Mouse (Mus musculus) granulocyte monocyte progenitor cell, adult 5-6 weeks (primary cell): ENCODE results near the gene Vars. TPM values are rescaled to one million over a fixed set of nuclear protein-coding genes. Genes with fewer than 3 reads are reported as not detected.
"Not testable (repeated sequence)": the region's sequence is repeated elsewhere in the genome, so short reads cannot be mapped to it uniquely, and the experiment has no call there.

Source experiments
- ATAC-seq: replicated peaks from 2 replicates; pipeline ENCODE4 v1.8.0; 2016; ENCODE audit warnings: mild to moderate bottlenecking, moderate TSS enrichment, inconsistent platforms; ENCODE audit not compliant: poor library complexity, severe bottlenecking
- total RNA-seq, 2 experiments: library from RNA; stranded (forward) in 1 of 2; stranded (reverse) in 1 of 2; fragments of 200-712, 200-1000 nt in 1 of 2; fragments of >200 nt in 1 of 2; fragmentation: Nextera tagmentation in 1 of 2; gene quantifications; 2 replicates each; pipeline ENCODE4 v1.2.3; 2014 to 2017

Gene Vars
- total RNA-seq (2014; fragmentation: Nextera tagmentation) (75.6 and 150 TPM in 2 replicates), total RNA-seq (2017) (174 and 181 TPM in 2 replicates)

- peak; percentile 50 for ATAC-seq
These were observed at the start of gene Vars for GRCm38 (mm10) chr17:35000717-35001451. Vars (plus strand) TSS chr17:35000987.

DNA sequence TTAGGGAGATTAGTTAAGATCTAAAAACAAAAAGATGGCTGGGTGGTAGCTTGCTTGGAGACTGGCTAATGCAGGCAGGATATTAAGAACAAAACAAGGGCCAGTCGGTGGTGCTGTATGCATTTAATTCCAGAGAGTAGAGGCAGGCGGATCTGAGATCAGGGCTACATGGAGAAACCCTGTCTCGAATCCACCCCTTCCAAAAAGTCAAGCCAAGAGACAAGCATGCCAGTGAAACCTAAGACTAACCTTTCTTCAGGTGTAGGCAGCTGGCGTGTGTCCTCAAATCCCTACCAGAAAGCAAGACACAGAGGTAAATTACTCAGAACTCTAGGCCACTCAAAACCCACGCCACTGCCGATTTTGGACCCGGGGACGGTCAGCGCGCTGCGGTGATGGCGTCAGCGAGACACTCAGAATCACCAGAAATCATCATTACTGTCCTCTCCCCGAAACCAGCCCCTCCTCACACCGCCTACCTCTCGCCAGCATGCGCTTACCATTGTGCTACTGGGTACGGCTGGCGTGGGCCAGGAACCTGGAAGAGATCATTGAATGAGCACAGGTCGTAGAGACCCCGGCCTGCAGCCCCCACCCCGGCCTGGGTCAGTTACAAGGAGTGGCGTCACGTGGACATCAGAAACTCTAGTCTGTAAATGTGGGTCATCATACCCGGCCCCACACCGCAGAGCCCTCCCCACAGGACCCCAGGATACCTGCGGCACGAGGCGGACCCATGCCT lies 49.0 kb upstream of the Vars start:
- ATAC-seq, result no peak; the same call in 1 of the 2 replicates

GRCm38 (mm10) chr17:34952378-34953040 lies 48.3 kb upstream of the Vars start:
- peak; percentile 81 for ATAC-seq

GRCm38 (mm10) chr17:34953258-34953657 lies 47.5 kb upstream of the Vars start:
- no peak for ATAC-seq

GRCm38 (mm10) chr17:34953904-34954303 lies 46.9 kb upstream of the Vars start:
- ATAC-seq, result no peak

DNA sequence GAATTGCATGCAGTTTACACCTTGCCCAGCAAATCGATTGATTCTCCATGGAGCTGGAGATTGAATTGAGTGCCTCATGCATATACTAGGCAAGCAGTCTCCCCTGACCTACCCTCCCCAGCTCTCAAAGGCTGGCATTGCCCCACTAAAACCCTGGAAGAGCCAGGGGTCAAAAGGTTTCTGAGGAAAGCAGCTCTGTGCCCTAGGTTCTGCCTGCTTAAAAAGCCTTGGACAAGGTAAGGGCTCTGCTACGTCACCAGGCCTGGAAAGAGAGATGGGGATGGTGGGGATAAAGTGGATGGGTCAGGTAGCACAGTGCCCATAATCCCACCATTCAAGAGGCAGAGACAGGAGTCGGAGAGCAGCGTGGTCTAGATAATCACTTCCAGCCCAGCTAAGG lies 46.0 kb upstream of the Vars start:
- ATAC-seq, result no peak

GRCm38 (mm10) chr17:34955884-34956283 lies 44.9 kb upstream of the Vars start:
- ATAC-seq, result no peak

DNA sequence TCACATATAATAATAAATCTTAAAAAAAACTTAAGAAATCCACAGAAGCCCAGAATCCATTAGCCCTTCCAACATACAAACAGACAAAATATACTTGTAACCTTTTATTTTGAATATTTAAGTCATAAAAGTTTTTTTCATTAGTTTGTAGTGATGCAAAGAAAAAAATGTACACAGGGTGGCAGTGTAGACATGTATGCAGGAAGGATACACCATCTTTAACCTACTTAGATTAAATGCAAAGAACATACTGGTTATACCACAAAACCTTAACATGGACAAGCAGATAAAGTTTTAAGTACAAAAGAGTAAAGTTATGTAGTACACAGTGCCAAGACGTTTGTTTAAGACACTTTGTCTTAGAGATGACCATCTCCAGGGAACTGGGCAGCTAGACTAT lies 44.4 kb upstream of the Vars start:
- ATAC-seq, result no peak

DNA sequence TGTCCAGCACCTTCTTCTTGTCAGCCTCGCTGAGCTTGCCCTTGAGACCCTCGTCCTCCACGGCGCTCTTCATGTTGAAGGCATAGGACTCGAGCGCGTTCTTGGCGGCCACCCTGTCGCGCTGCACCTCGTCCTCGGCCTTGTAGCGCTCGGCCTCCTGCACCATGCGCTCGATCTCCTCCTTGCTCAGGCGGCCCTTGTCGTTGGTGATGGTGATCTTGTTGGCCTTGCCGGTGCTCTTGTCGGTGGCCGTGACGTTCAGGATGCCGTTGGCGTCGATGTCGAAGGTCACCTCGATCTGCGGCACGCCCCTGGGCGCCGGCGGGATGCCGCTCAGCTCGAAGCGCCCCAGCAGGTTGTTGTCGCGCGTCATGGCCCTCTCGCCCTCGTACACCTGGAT lies 43.5 kb upstream of the Vars start:
- ATAC-seq, result not testable (repeated sequence)

- ATAC-seq, result not testable (repeated sequence)
These were observed 42.8 kb upstream of the Vars start for GRCm38 (mm10) chr17:34957966-34958365.

- ATAC-seq, result not testable (repeated sequence)
These were observed 42.1 kb upstream of the Vars start for GRCm38 (mm10) chr17:34958734-34959129.

GRCm38 (mm10) chr17:34959130-34959778 lies 41.5 kb upstream of the Vars start, which contains the start of gene Hspa1b:
Hspa1b (minus strand) TSS chr17:34959238.
- ATAC-seq, result peak; percentile 83

GRCm38 (mm10) chr17:34959881-34960515 lies 40.8 kb upstream of the Vars start:
- ATAC-seq, result no peak

- no peak for ATAC-seq
These were observed 39.9 kb upstream of the Vars start for GRCm38 (mm10) chr17:34960702-34961493.

DNA sequence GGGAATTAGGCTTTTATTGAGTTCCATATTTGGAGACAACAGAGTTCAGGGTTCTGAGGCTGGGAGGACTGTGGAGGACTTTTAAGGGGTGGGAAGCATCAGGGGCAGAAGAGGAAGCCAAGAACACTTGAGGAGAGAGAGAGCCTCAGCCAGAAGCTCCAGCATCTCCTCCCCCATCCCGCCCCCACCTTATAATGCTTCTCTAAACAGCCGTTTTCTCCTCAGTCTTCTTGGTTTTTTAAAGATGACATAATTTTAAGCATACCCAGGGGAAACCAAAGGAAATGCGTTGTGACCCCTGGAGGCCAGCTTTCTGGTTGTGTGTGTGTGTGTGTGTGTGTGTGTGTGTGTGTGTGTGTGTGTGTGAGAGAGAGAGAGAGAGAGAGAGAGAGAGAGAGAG lies 38.7 kb upstream of the Vars start:
- ATAC-seq, result no peak

DNA sequence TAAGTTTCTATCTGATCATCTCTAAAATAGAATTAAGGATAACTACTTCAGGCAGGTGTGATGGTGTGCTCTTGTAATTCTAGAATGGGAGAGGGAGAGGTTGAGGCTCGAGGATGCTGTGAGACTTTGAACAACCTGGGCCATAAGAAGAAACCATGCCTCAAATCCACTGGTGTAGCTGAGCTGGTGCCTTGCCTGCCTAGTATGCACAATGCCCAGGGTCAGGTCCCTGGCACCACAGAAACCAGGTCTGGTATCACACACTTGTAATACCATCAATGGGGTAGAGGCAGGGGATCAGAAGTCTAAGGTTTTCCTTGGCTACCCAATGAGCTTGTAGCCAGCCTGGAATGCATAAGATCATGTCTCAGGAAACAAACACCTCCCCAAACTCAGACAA lies 37.9 kb upstream of the Vars start:
- no peak for ATAC-seq

DNA sequence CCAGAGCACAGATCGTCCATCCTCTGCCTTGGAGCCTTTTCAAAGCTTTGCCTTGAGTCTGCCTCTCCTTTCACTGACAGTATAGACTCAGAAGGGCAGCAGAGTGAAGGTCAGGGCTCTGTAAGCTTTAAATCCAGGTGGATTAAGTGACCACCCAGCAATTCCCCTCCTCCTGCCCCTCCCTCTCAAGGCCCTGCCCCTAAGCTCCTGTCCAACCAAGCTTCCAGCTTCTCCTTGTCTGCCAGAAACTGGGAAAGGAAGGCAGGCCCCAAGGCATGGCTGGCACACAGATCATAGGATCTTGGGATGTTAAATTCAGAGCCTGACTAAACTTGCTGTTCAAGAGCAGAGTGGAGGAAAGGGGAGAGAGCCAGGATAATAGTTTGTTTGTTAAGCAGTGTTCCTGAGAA lies 36.1 kb upstream of the Vars start:
- ATAC-seq, result no peak

DNA sequence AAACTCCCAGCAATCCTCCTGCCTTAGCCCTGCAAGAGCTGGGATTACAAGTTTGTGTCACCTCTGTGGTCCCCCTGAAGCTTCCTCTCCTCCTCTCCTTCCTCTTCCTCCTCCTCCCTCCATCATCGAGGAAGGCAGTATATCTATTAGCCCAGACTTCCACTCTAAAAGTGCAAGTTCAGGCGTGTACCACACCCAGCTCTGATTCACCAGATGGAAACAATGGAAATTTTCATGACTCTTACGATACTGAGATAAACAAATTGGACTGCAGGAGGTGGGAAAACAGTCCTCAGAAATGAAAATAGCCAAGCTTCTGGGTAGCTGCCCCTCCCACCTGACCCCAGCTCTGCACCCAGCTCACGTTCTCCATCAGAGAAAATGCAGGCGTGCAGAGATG lies 35.2 kb upstream of the Vars start:
- no peak for ATAC-seq

DNA sequence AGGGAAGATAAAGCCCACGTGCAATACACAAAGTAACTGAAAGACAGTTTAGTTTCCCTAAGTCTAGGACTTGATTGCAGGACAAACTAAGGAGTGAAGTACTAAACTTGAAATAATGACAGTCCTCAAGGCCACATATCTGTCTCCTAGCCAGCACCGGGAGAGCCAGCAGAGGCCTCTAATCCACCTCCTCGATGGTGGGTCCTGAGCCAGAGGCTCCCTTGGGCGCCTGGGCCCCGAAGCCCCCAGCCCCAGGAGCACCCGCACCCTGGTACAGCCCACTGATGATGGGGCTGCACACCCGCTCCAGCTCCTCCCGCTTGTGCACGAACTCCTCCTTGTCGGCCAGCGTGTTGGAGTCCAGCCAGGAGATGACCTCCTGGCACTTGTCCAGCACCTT lies 31.0 kb upstream of the Vars start, which contains the start of gene Gm20481:
TSS of gene Gm20481 (plus strand) at position 91 of the 400 bp plus-strand sequence.
- not testable (repeated sequence) for ATAC-seq
